Mouse (Mus musculus): ENCODE data around the gene Fggy. TPM values are rescaled to one million over a fixed set of nuclear protein-coding genes. Genes with fewer than 3 reads are reported as not detected.
A peak's percentile ranks its signal among the peaks of the same experiment; 100 is the strongest.

The Fggy gene
- total and polyA plus RNA-seq, 3 experiments: 3.8 to 9.7 (median 7.4) TPM

DNA sequence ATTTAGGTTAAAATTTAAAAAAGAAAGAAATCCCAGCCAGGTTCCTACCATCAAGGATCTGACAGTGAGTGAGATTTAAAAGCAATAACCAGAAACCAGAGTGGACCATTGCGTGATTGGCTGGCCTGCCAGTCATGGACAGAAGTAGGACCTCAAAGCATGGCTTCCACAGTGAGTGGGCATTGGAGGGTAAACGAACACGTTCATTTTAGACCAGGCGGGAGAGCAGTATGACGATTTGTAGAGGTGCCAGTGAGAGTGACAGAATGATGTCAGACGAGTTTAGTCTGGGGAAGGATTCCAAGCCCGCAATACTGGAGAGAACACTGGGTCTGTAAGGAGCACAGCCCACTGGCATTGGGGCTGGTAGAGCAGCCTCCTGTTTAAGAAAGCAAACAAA is 305.0 kb downstream of the Fggy start:
- TF ChIP-seq POLR2A (IDR thresholded peaks at IDR 0.05; ENCODE audit: insufficient read depth, low read depth, low read length) (no peak), CTCF (IDR thresholded peaks at IDR 0.05) (no peak), EP300 (IDR thresholded peaks at IDR 0.05; ENCODE audit: insufficient read depth, low read depth, low read length) (no peak)
- Histone ChIP-seq H3K4me1 (ENCODE audit: control insufficient read depth, insufficient read depth, low read length) (no peaks in the 10 kb centered on the region; the same call in none of the 2 replicates), H3K4me3 (no peak overlapping the region), H3K27me3 (ENCODE audit: control insufficient read depth, insufficient read depth, low read length) (no peaks in the 10 kb centered on the region), H3K79me2 (replicated peaks; ENCODE audit: control insufficient read depth, insufficient read depth, low read length) (no peaks in the 10 kb centered on the region), H3K27ac (no peak overlapping the region), H3K9ac (ENCODE audit: low read depth, low read length) (no peak overlapping the region), H3K36me3 (ENCODE audit: control insufficient read depth, insufficient read depth, low read length) (no peaks in the 10 kb centered on the region)
- WGBS: 66% methylated on average over 7 of the region's 7 CpGs
- intact Hi-C loops (cut with DNase I): no loop called here
- no peak for DNase-seq

DNA sequence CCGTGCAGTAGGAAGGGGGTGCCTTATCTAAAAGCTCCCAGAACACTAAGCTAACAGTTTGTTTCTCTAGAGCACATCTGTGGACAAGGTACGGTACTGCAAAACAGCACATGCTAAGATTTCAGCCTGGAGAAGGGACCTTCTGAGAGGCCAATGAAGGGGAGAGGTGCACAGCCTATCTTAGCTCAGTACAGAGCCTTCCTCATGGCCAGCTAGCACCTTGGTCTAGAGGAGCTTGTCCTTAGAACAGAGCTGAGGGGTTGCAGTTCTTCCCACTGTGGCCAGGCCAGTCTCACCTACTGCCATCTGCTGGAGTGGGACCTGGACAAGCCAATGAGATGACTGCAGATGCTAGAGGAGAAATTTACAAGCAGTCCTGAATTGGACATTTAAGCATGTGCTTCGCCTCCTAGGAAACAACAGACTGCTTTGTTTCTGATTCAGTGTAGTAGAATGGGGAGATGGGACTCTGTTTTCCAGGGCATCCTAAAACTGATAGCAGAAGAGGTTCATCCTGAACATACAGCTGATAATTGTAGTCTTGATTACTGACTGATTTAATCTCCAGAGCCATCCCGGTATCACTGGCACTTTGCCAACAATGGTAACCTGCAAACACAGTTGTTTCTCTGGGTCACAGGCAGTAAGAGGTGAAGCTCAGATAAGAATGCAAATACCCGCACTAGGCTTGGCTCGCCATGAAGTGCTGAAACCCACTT is 305.6 kb downstream of the Fggy start:
- WGBS: 48% methylated on average over 6 of the region's 6 CpGs
- TF ChIP-seq CTCF (IDR thresholded peaks at IDR 0.05) (peak; percentile 54), POLR2A (IDR thresholded peaks at IDR 0.05; ENCODE audit: insufficient read depth, low read depth, low read length) (no peak)

DNA sequence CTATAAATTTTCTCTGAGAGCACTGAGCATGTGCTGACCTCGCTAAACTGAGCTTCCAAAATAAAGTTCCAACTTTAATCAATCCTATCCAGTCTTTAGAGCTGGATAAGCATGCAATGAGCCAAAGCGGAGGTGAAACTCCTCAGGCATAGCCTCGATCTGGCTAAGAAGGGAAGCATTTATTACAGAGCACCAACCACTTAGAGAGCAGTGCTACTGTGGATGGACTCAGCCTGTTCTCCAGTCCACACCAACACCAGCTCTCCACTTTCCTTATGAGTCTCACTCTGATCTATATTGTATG is 306.1 kb downstream of the Fggy start:
- Histone ChIP-seq H3K4me3 (no peak overlapping the region), H3K27me3 (ENCODE audit: control insufficient read depth, insufficient read depth, low read length) (no peaks in the 10 kb centered on the region), H3K36me3 (ENCODE audit: control insufficient read depth, insufficient read depth, low read length) (no peaks in the 10 kb centered on the region), H3K27ac (no peak overlapping the region), H3K9ac (ENCODE audit: low read depth, low read length) (no peak overlapping the region), H3K79me2 (replicated peaks; ENCODE audit: control insufficient read depth, insufficient read depth, low read length) (no peaks in the 10 kb centered on the region), H3K4me1 (ENCODE audit: control insufficient read depth, insufficient read depth, low read length) (no peaks in the 10 kb centered on the region; the same call in none of the 2 replicates)
- TF ChIP-seq EP300 (IDR thresholded peaks at IDR 0.05; ENCODE audit: insufficient read depth, low read depth, low read length): no peak
- no peak for TF ChIP-seq POLR2A (IDR thresholded peaks at IDR 0.05; ENCODE audit: insufficient read depth, low read depth, low read length)
- TF ChIP-seq CTCF (IDR thresholded peaks at IDR 0.05): no peak
- WGBS: 69% methylated on average over 3 of the region's 3 CpGs
- DNase-seq: no peak
- intact Hi-C loops (cut with DNase I): no loop called here

More for the DNA sequence above, 305.6 kb downstream of the Fggy start:
- no peak overlapping the region for H3K9ac ChIP-seq (ENCODE audit: low read depth, low read length)
- H3K27ac ChIP-seq: no peak overlapping the region
- DNase-seq: no peak
- H3K36me3 ChIP-seq (ENCODE audit: control insufficient read depth, insufficient read depth, low read length): no peaks in the 10 kb centered on the region
- intact Hi-C loops (cut with DNase I): no loop called here
- H3K4me3 ChIP-seq: no peak overlapping the region
- no peaks in the 10 kb centered on the region; the same call in none of the 2 replicates for H3K4me1 ChIP-seq (ENCODE audit: control insufficient read depth, insufficient read depth, low read length)
- H3K79me2 ChIP-seq (replicated peaks; ENCODE audit: control insufficient read depth, insufficient read depth, low read length): no peaks in the 10 kb centered on the region
- no peaks in the 10 kb centered on the region for H3K27me3 ChIP-seq (ENCODE audit: control insufficient read depth, insufficient read depth, low read length)

DNA sequence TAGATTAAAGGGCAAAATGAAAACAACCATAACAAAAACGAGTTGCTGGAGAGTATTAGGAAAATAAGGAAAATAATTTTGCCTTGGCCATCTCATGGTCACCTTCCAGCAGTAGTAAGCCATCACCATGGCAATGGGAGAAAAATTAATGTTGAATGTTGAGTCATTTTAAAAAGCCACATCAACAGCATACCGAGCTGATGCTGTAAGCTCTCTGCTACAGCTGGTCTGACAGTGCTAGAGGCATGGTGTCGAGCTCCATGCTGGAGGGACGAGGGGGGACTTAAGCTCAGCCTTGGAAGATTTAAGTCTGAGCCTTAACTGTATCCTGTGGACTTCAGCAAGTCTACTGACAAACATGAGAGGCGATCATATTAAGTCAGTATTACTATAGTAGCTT is 307.9 kb downstream of the Fggy start:
- H3K4me3 ChIP-seq: no peak overlapping the region
- intact Hi-C loops (cut with DNase I): no loop called here
- 64% methylated on average over 5 of the region's 5 CpGs for WGBS
- no peak overlapping the region for H3K9ac ChIP-seq (ENCODE audit: low read depth, low read length)
- no peaks in the 10 kb centered on the region; the same call in none of the 2 replicates for H3K4me1 ChIP-seq (ENCODE audit: control insufficient read depth, insufficient read depth, low read length)
- TF ChIP-seq EP300 (IDR thresholded peaks at IDR 0.05; ENCODE audit: insufficient read depth, low read depth, low read length) (no peak), CTCF (IDR thresholded peaks at IDR 0.05) (no peak), POLR2A (IDR thresholded peaks at IDR 0.05; ENCODE audit: insufficient read depth, low read depth, low read length) (no peak)
- no peaks in the 10 kb centered on the region for H3K27me3 ChIP-seq (ENCODE audit: control insufficient read depth, insufficient read depth, low read length)
- no peak overlapping the region for H3K27ac ChIP-seq
- no peaks in the 10 kb centered on the region for H3K36me3 ChIP-seq (ENCODE audit: control insufficient read depth, insufficient read depth, low read length)
- no peak for DNase-seq
- no peaks in the 10 kb centered on the region for H3K79me2 ChIP-seq (replicated peaks; ENCODE audit: control insufficient read depth, insufficient read depth, low read length)

DNA sequence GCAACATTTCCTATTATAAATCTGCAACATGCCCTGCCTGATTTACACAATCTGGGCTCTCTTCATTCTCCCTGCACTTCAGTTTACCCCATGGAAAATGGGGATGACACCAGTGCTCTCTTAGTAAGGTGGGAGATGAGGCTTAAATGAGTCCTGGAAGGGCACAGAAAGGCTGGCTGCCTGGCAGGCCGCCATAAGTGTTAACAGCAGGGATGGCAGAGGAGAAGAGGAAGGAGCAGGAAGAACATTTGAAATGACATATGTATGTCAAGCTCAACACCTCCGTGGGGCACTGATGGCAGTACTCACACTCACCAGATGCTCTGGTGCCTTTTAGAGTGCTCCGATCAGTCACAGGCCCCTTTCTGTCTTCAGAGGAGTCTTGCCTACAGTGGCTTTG is 308.6 kb downstream of the Fggy start:
- intact Hi-C loops (cut with DNase I): no loop called here

DNA sequence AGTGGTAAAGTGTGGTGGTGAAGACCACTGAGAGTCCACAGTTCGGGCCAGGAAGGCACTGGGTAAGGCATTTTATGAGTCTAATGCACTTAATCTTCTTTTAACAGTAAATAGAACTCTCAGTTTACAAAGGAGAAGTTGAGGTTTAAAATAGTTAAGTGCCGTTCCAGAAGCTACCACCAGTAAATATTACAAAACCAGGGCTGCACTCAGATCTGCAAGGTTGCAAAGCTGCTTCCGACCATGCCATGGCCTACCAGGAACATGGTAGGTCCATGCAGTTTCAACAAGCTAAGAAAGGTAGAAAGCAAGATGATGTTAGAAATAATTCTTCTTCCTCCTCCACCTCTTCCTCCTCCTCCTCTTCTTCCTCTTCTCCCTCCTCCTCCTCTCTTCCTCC is 309.8 kb downstream of the Fggy start:
- Histone ChIP-seq H3K9ac (ENCODE audit: low read depth, low read length) (no peak overlapping the region), H3K27me3 (ENCODE audit: control insufficient read depth, insufficient read depth, low read length) (no peaks in the 10 kb centered on the region), H3K27ac (no peak overlapping the region), H3K79me2 (replicated peaks; ENCODE audit: control insufficient read depth, insufficient read depth, low read length) (no peaks in the 10 kb centered on the region), H3K36me3 (ENCODE audit: control insufficient read depth, insufficient read depth, low read length) (no peaks in the 10 kb centered on the region), H3K4me3 (no peak overlapping the region), H3K4me1 (ENCODE audit: control insufficient read depth, insufficient read depth, low read length) (peaks cover 1% of the 10 kb centered on the region)
- TF ChIP-seq CTCF (IDR thresholded peaks at IDR 0.05) (no peak), POLR2A (IDR thresholded peaks at IDR 0.05; ENCODE audit: insufficient read depth, low read depth, low read length) (no peak), EP300 (IDR thresholded peaks at IDR 0.05; ENCODE audit: insufficient read depth, low read depth, low read length) (no peak)
- DNase-seq: no peak
- intact Hi-C loops (cut with DNase I): no loop called here
- 95% methylated on average over 3 of the region's 3 CpGs for WGBS

More for the DNA sequence above, 308.6 kb downstream of the Fggy start:
- Histone ChIP-seq H3K27me3 (ENCODE audit: control insufficient read depth, insufficient read depth, low read length) (no peaks in the 10 kb centered on the region), H3K9ac (ENCODE audit: low read depth, low read length) (no peak overlapping the region), H3K79me2 (replicated peaks; ENCODE audit: control insufficient read depth, insufficient read depth, low read length) (no peaks in the 10 kb centered on the region), H3K36me3 (ENCODE audit: control insufficient read depth, insufficient read depth, low read length) (no peaks in the 10 kb centered on the region), H3K27ac (no peak overlapping the region), H3K4me1 (ENCODE audit: control insufficient read depth, insufficient read depth, low read length) (no peaks in the 10 kb centered on the region; the same call in none of the 2 replicates), H3K4me3 (no peak overlapping the region)
- 81% methylated on average over 3 of the region's 3 CpGs for WGBS
- TF ChIP-seq POLR2A (IDR thresholded peaks at IDR 0.05; ENCODE audit: insufficient read depth, low read depth, low read length) (no peak), EP300 (IDR thresholded peaks at IDR 0.05; ENCODE audit: insufficient read depth, low read depth, low read length) (no peak), CTCF (IDR thresholded peaks at IDR 0.05) (no peak)
- DNase-seq: no peak
